Mouse (Mus musculus): Measurements from ENCODE around the gene Cdhr5. TPM values are rescaled to one million over a fixed set of nuclear protein-coding genes. Genes with fewer than 3 reads are reported as not detected.
A peak's percentile ranks its signal among the peaks of the same experiment; 100 is the strongest.

The Cdhr5 gene
- polyA plus RNA-seq, 1 experiment from 2014 or later = not detected

- peaks cover 16% of the 10 kb centered on the region for H3K4me1 ChIP-seq (ENCODE audit: control insufficient read depth, insufficient read depth, low read length)
- ATAC-seq (ENCODE audit: low FRiP score) = peak; percentile 98
- H3K9me3 ChIP-seq (ENCODE audit: control insufficient read depth, low read length) = no peaks in the 10 kb centered on the region
Measured at GRCm38 (mm10) chr7:141221249-141222125, 55.1 kb downstream of the Cdhr5 start.

DNA sequence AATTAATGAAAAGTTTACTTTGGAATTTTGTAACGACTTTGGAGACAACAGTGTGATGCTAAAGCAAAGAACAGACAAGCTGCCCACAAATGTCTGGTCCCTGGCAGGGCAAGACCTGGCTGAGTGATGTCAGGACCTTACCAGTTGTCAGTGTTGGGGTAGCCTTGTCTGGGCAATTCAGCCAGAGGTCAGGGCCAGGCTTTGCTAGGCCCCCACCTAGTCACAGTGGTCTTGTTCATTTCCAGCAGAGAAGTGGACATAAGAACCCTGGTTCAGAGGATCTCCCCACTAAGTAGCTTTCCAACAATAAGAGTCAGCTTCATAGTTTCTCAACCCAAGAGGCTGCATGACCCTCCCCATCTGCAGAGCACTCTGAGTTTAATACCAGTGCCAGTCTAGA, 56.2 kb downstream of the Cdhr5 start:
- H3K4me3 ChIP-seq (ENCODE audit: low read depth, low read length) = no peak overlapping the region
- no peaks in the 10 kb centered on the region for H3K27me3 ChIP-seq (ENCODE audit: control insufficient read depth, insufficient read depth, low read length)
- no peaks in the 10 kb centered on the region for H3K9me3 ChIP-seq (ENCODE audit: control insufficient read depth, low read length)
- H3K4me1 ChIP-seq (ENCODE audit: control insufficient read depth, insufficient read depth, low read length) = peaks cover 20% of the 10 kb centered on the region
- 0 out of 2 replicates have a peak, but pooled peaks cover 2% of the 10 kb centered on the region for H3K36me3 ChIP-seq (ENCODE audit: control insufficient read depth, insufficient read depth, low read length)
- peak; percentile 70 for DNase-seq (ENCODE audit: low spot score, missing footprints)
- no peak for ATAC-seq (ENCODE audit: low FRiP score)
- H3K9ac ChIP-seq (ENCODE audit: low read length) = no peak overlapping the region
- no peak overlapping the region for H3K4me2 ChIP-seq
- H3K27ac ChIP-seq (ENCODE audit: low read depth, low read length) = no peak overlapping the region
- WGBS = 79% methylated on average over 1 of the region's 1 CpGs

More at GRCm38 (mm10) chr7:141221249-141222125, 55.1 kb downstream of the Cdhr5 start:
- H3K27ac ChIP-seq (ENCODE audit: low read depth, low read length) = peak overlapping the region; percentile 69; the same call in 1 of the 2 replicates
- H3K27me3 ChIP-seq (ENCODE audit: control insufficient read depth, insufficient read depth, low read length) = no peaks in the 10 kb centered on the region
- H3K9ac ChIP-seq (ENCODE audit: low read length) = peak overlapping the region; percentile 66
- H3K4me3 ChIP-seq (ENCODE audit: low read depth, low read length) = peak overlapping the region; percentile 40
- peak; percentile 100 for DNase-seq (ENCODE audit: low spot score, missing footprints)
- H3K36me3 ChIP-seq (ENCODE audit: control insufficient read depth, insufficient read depth, low read length) = 0 out of 2 replicates have a peak, but pooled peaks cover 2% of the 10 kb centered on the region
- 2% methylated on average over 44 of the region's 44 CpGs for WGBS
- H3K4me2 ChIP-seq = peak overlapping the region; percentile 83

DNA sequence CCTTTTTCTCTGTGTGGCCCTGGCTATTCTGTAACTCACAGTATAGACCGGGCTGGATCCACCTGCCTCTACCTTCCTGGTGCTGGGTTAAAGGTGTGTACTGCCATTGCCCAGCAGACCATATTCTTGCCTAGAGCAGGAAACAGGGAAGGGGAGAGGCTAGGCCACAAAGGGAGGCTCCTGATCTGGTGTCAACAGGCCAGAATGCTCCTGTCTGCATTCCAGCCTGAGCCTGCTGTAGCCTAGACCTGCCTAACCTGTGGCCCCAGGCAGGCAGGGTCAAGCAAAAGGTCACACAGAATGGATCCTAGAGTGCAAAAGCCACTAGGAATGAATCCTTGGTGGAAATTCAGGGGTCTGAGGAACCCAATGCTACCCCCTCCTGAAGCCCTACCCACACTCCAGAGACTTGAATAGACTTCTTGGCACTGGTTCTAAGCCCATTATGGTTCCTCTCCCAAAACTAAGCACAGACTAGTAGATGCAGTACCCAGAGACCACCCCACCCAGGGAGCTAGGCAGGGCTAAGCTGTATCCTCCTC, 57.0 kb downstream of the Cdhr5 start:
- Histone ChIP-seq H3K36me3 (ENCODE audit: control insufficient read depth, insufficient read depth, low read length) (0 out of 2 replicates have a peak, but pooled peaks cover 2% of the 10 kb centered on the region), H3K9ac (ENCODE audit: low read length) (no peak overlapping the region), H3K27ac (ENCODE audit: low read depth, low read length) (no peak overlapping the region), H3K9me3 (ENCODE audit: control insufficient read depth, low read length) (no peaks in the 10 kb centered on the region), H3K4me1 (ENCODE audit: control insufficient read depth, insufficient read depth, low read length) (peaks cover 25% of the 10 kb centered on the region), H3K4me3 (ENCODE audit: low read depth, low read length) (no peak overlapping the region), H3K4me2 (no peak overlapping the region), H3K27me3 (ENCODE audit: control insufficient read depth, insufficient read depth, low read length) (no peaks in the 10 kb centered on the region)
- ATAC-seq (ENCODE audit: low FRiP score) (no peak), DNase-seq (ENCODE audit: low spot score, missing footprints) (peak; percentile 59)
- WGBS = 93% methylated on average over 1 of the region's 1 CpGs

MicroRNAs within 50 kb of the gene (microRNA counts, 519-probe panel; counts per million panel counts)
- microRNA mmu-miR-210 = 5,194 counts per million, percentile 62 among the panel's probes with 10 or more counts

Small RNA genes lying within 50 kb of the gene (microRNA-seq; reads per million reads assigned to microRNA genes)
- gene Mir210 = 1,014 reads per million, percentile 78 among the genes with 10 or more reads in this experiment

Other genes with a start within 250 kb of the Cdhr5 start
- gene Gm17387, start 247.7 kb downstream of the Cdhr5 start, polyA plus RNA-seq (2014; fragmentation: Nextera tagmentation; extraction: Ambion mirVana) = not detected in 2 replicates
- 18.8 and 19.5 TPM in 2 replicates for gene B4galnt4, start 215.7 kb downstream of the Cdhr5 start, polyA plus RNA-seq (2014; fragmentation: Nextera tagmentation; extraction: Ambion mirVana)
- 0.82 and 0.84 TPM in 2 replicates for gene Pkp3, start 198.6 kb downstream of the Cdhr5 start, polyA plus RNA-seq (2014; fragmentation: Nextera tagmentation; extraction: Ambion mirVana)
- 1.2 and 1.8 TPM in 2 replicates for gene Sigirr, start 176.2 kb downstream of the Cdhr5 start, polyA plus RNA-seq (2014; fragmentation: Nextera tagmentation; extraction: Ambion mirVana)
- 0.12 TPM in 1 of 2 replicates, not detected in the other for gene Ano9, start 159.0 kb downstream of the Cdhr5 start, polyA plus RNA-seq (2014; fragmentation: Nextera tagmentation; extraction: Ambion mirVana)
- 68.6 and 70.7 TPM in 2 replicates for gene Ptdss2, start 154.4 kb downstream of the Cdhr5 start, polyA plus RNA-seq (2014; fragmentation: Nextera tagmentation; extraction: Ambion mirVana)
- gene Rnh1, start 103.9 kb downstream of the Cdhr5 start, polyA plus RNA-seq (2014; fragmentation: Nextera tagmentation; extraction: Ambion mirVana) = 54.6 and 56.7 TPM in 2 replicates
- 86.1 and 103 TPM in 2 replicates for gene Hras, start 82.8 kb downstream of the Cdhr5 start, polyA plus RNA-seq (2014; fragmentation: Nextera tagmentation; extraction: Ambion mirVana)
- gene Lrrc56, start 82.6 kb downstream of the Cdhr5 start, polyA plus RNA-seq (2014; fragmentation: Nextera tagmentation; extraction: Ambion mirVana) = 7.5 and 8.8 TPM in 2 replicates
- gene Lmntd2, start 62.7 kb downstream of the Cdhr5 start, polyA plus RNA-seq (2014; fragmentation: Nextera tagmentation; extraction: Ambion mirVana) = 2.1 and 2.5 TPM in 2 replicates
- gene Rassf7, start 60.9 kb downstream of the Cdhr5 start, polyA plus RNA-seq (2014; fragmentation: Nextera tagmentation; extraction: Ambion mirVana) = 33.5 and 38.3 TPM in 2 replicates
- gene Phrf1, start 48.0 kb downstream of the Cdhr5 start, polyA plus RNA-seq (2014; fragmentation: Nextera tagmentation; extraction: Ambion mirVana) = 59.6 and 78.3 TPM in 2 replicates
- 0.81 and 1.4 TPM in 2 replicates for gene Irf7, start 10.3 kb downstream of the Cdhr5 start, polyA plus RNA-seq (2014; fragmentation: Nextera tagmentation; extraction: Ambion mirVana)
- gene Sct, start 2.3 kb upstream of the Cdhr5 start, polyA plus RNA-seq (2014; fragmentation: Nextera tagmentation; extraction: Ambion mirVana) = 1.1 TPM in 2 replicates
- gene Drd4, start 15.2 kb upstream of the Cdhr5 start, polyA plus RNA-seq (2014; fragmentation: Nextera tagmentation; extraction: Ambion mirVana) = 0.14 and 0.17 TPM in 2 replicates
- 61.6 and 66.9 TPM in 2 replicates for gene Deaf1, start 50.9 kb upstream of the Cdhr5 start, polyA plus RNA-seq (2014; fragmentation: Nextera tagmentation; extraction: Ambion mirVana)
- 31.4 and 34.4 TPM in 2 replicates for gene Tmem80, start 51.0 kb upstream of the Cdhr5 start, polyA plus RNA-seq (2014; fragmentation: Nextera tagmentation; extraction: Ambion mirVana)
- 0.97 and 1.3 TPM in 2 replicates for gene Eps8l2, start 62.1 kb upstream of the Cdhr5 start, polyA plus RNA-seq (2014; fragmentation: Nextera tagmentation; extraction: Ambion mirVana)
- gene Taldo1, start 115.4 kb upstream of the Cdhr5 start, polyA plus RNA-seq (2014; fragmentation: Nextera tagmentation; extraction: Ambion mirVana) = 386 and 400 TPM in 2 replicates
- gene Gatd1, start 137.3 kb upstream of the Cdhr5 start, polyA plus RNA-seq (2014; fragmentation: Nextera tagmentation; extraction: Ambion mirVana) = 34.0 and 36.1 TPM in 2 replicates
- gene Cend1, start 152.7 kb upstream of the Cdhr5 start, polyA plus RNA-seq (2014; fragmentation: Nextera tagmentation; extraction: Ambion mirVana) = 5.8 and 5.9 TPM in 2 replicates
- 31.2 and 31.9 TPM in 2 replicates for gene Slc25a22, start 161.1 kb upstream of the Cdhr5 start, polyA plus RNA-seq (2014; fragmentation: Nextera tagmentation; extraction: Ambion mirVana)
- gene Pidd1, start 167.2 kb upstream of the Cdhr5 start, polyA plus RNA-seq (2014; fragmentation: Nextera tagmentation; extraction: Ambion mirVana) = 7.4 and 7.8 TPM in 2 replicates
- gene Rplp2, start 170.6 kb upstream of the Cdhr5 start, polyA plus RNA-seq (2014; fragmentation: Nextera tagmentation; extraction: Ambion mirVana) = 891 and 959 TPM in 2 replicates
- gene Pnpla2, start 178.4 kb upstream of the Cdhr5 start, polyA plus RNA-seq (2014; fragmentation: Nextera tagmentation; extraction: Ambion mirVana) = 12.7 and 14.0 TPM in 2 replicates
- 2.7 and 5.3 TPM in 2 replicates for gene Cracr2b, start 184.3 kb upstream of the Cdhr5 start, polyA plus RNA-seq (2014; fragmentation: Nextera tagmentation; extraction: Ambion mirVana)
- 32.5 and 36.6 TPM in 2 replicates for gene Cd151, start 190.6 kb upstream of the Cdhr5 start, polyA plus RNA-seq (2014; fragmentation: Nextera tagmentation; extraction: Ambion mirVana)
- 63.5 and 74.2 TPM in 2 replicates for gene Polr2l, start 198.3 kb upstream of the Cdhr5 start, polyA plus RNA-seq (2014; fragmentation: Nextera tagmentation; extraction: Ambion mirVana)
- gene Tspan4, start 198.5 kb upstream of the Cdhr5 start, polyA plus RNA-seq (2014; fragmentation: Nextera tagmentation; extraction: Ambion mirVana) = 26.9 and 28.6 TPM in 2 replicates

All from midbrain, embryonic 11.5 days (tissue).